Mouse (Mus musculus): ENCODE data around the gene Zfp217.

GRCm38 (mm10) chr2:170142542-170142941 lies 5.4 kb downstream of the Zfp217 start:
- TF ChIP-seq POLR2A (IDR thresholded peaks at IDR 0.05; ENCODE audit: insufficient read length, low read depth) (no peak), CEBPB (IDR thresholded peaks at IDR 0.05; ENCODE audit: insufficient read depth, poor library complexity, severe bottlenecking) (no peak), MAX (IDR thresholded peaks at IDR 0.05; ENCODE audit: low read depth) (no peak), TCF3 (IDR thresholded peaks at IDR 0.05; ENCODE audit: insufficient read length, low read depth) (no peak), TCF12 (IDR thresholded peaks at IDR 0.05; ENCODE audit: insufficient read depth, poor library complexity, severe bottlenecking) (no peak), MYOD1 (IDR thresholded peaks at IDR 0.05; ENCODE audit: control insufficient read depth in 1 of 3, insufficient read length in 2 of 3, low read depth in 2 of 3) (no peak), POLR2AphosphoS2 (IDR thresholded peaks at IDR 0.05; ENCODE audit: insufficient read length, low read depth) (no peak), USF1 (IDR thresholded peaks at IDR 0.05; ENCODE audit: low read depth) (no peak), E2F4 (IDR thresholded peaks at IDR 0.05; ENCODE audit: insufficient read depth) (no peak), REST (IDR thresholded peaks at IDR 0.05; ENCODE audit: insufficient read depth, insufficient read length) (no peak)
